ENCODE assay signal across 24 mouse cellular contexts in genomic region chr13:115423761-115424160, GRCm38 (mm10).
"Had no signal": no experiment of that assay in that cellular context is flagged by ENCODE, and none has a peak within 500 bp of the region (broad histone marks: within the 10 kb centered on the region; RNA-seq: fewer than 3 reads in every experiment).

No protein-coding gene starts in this region.

- DNase-seq: kidney, adult 2 months; kidney, postnatal 25 days; layer of hippocampus, adult 9-11 months; liver; lung, adult 18-20 months; lung, postnatal 14 days; lung, postnatal 4 days; right cerebral cortex, adult 18-20 months; right cerebral cortex, postnatal 14 days; right cerebral cortex, postnatal 4 days; thymus, adult 2 months; thymus, postnatal 14 days; thymus, postnatal 4 days had no signal

- H3K4me1 ChIP-seq: limb, embryonic 10.5 days; limb, embryonic 13.5 days; liver, embryonic 12.5 days; liver, embryonic 15.5 days; neural tube, embryonic 12.5 days; neural tube, embryonic 15.5 days had no signal

- H3K4me2 ChIP-seq: limb, embryonic 13.5 days; liver, embryonic 12.5 days; liver, embryonic 15.5 days; midbrain, embryonic 12.5 days; midbrain, embryonic 15.5 days; neural tube, embryonic 12.5 days; neural tube, embryonic 15.5 days had no signal

- H3K4me3 ChIP-seq: layer of hippocampus, adult 2 months; limb, embryonic 10.5 days; limb, embryonic 13.5 days; liver, embryonic 12.5 days; liver, embryonic 15.5 days; midbrain, embryonic 12.5 days; midbrain, embryonic 15.5 days; neural tube, embryonic 12.5 days; neural tube, embryonic 15.5 days had no signal

- H3K9me3 ChIP-seq: limb, embryonic 10.5 days; limb, embryonic 13.5 days; liver, embryonic 12.5 days; liver, embryonic 15.5 days; midbrain, embryonic 12.5 days; midbrain, embryonic 15.5 days; neural tube, embryonic 12.5 days; neural tube, embryonic 15.5 days had no signal

- H3K27me3 ChIP-seq: limb, embryonic 13.5 days; liver, embryonic 12.5 days; liver, embryonic 15.5 days; neural tube, embryonic 12.5 days; neural tube, embryonic 15.5 days had no signal

- H3K9ac ChIP-seq: limb, embryonic 13.5 days; liver, embryonic 12.5 days; liver, embryonic 15.5 days; midbrain, embryonic 12.5 days; midbrain, embryonic 15.5 days; neural tube, embryonic 12.5 days; neural tube, embryonic 15.5 days had no signal

- ATAC-seq: liver, embryonic 12.5 days; midbrain, embryonic 15.5 days had no signal

- H3K36me3 ChIP-seq: limb, embryonic 10.5 days; limb, embryonic 13.5 days; liver, embryonic 12.5 days; liver, embryonic 15.5 days; midbrain, embryonic 12.5 days; midbrain, embryonic 15.5 days; neural tube, embryonic 12.5 days; neural tube, embryonic 15.5 days had no signal

- H3K27ac ChIP-seq: kidney, postnatal 0 days; layer of hippocampus, adult 2 months; limb, embryonic 10.5 days; limb, embryonic 13.5 days; liver, embryonic 12.5 days; liver, embryonic 15.5 days; midbrain, embryonic 12.5 days; midbrain, embryonic 15.5 days; neural tube, embryonic 12.5 days; neural tube, embryonic 15.5 days; stomach, postnatal 0 days had no signal
